Mouse (Mus musculus) heart, adult 2 months (tissue): ENCODE results near the gene Cnih4.

Experiments used
- CTCF ChIP-seq: fragments of 200-600 bp; IDR thresholded peaks from 2 replicates; pipeline ENCODE4 v1.8.1; 2022; ENCODE audit warnings: antibody characterized with exemption, mild to moderate bottlenecking, moderate library complexity
- EP300 ChIP-seq: fragments of 200-500 bp; IDR thresholded peaks from 2 replicates; pipeline ENCODE4 v1.6.1; 2011; ENCODE audit warnings: low read depth, low read length, control low read depth; ENCODE audit not compliant: insufficient read depth
- POLR2A ChIP-seq: fragments of 200-500 bp; IDR thresholded peaks from 2 replicates; pipeline ENCODE4 v1.6.1; 2011; ENCODE audit warnings: mild to moderate bottlenecking, low read depth, low read length, control low read depth; ENCODE audit not compliant: insufficient read depth

GRCm38 (mm10) chr1:181170210-181170609 is 25.7 kb downstream of the Cnih4 start:
- TF ChIP-seq EP300 (no peak), CTCF (no peak), POLR2A (no peak)
